Mouse (Mus musculus): Measurements from ENCODE around the gene Heatr6.

DNA sequence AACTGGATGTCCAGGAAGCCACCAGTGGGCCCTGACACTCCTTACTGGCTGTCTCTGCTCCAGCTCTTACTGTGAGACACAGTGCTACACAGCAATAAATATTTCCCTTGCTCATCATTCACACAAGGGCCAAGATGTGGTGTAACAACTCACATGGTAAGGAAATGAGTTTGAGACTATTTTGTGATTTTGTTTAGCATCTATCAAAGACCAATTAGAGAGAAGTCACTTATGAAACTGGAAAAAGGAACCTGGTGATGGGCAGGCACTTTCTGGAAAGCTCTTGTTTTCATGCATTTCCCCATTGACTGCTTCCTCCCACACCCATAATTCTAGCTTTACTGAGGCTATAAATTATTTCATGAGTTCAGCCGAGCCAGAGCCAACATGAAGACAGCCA is 49.8 kb upstream of the Heatr6 start, which contains the start of gene Wfdc17:
- no peak for TF ChIP-seq MAFK (IDR thresholded peaks at IDR 0.05; ENCODE audit: insufficient read depth, low read depth, low read length)
- no peak for TF ChIP-seq CHD2 (IDR thresholded peaks at IDR 0.05; ENCODE audit: low read depth, low read length)

All from ES-E14 (cell line).